Mouse (Mus musculus): ENCODE data around the gene 2610318N02Rik.

DNA sequence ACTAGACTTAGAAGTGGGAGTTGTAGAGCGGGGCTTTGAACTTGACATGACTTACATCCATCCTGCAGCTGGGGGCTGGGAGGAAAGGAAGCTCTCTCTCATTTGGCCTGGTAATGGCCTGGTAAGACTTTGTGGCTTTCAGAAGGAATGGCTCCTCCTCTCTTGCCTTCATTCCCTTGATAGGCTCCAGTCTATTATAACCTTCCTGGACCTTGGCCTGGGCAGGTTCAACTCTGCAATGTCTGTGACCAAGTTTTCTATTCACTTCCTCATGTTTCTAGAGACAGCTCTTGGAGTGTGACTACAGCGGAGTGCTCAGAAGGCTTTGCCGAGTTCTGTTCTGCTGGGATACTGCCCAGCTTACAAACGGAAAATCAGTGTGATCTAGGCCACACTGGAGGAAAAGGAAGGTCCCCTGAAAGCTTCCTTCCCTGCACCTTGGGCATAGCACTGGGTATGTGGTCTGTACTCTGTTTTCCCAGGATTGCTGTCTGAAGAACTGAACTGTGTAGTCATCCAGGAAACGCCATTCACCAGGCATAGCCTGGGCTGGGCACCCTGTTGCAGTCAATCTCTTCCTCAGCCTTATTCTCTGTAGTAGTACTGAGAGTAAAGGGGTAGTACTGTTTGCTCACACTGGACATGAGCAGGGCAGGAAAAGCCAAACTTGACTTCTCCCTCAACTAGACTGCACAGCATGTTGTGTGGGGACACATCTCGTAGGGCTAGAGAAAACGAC lies 25.7 kb upstream of the 2610318N02Rik start:
- TF ChIP-seq CTCF (IDR thresholded peaks at IDR 0.05; ENCODE audit: extremely low read depth, insufficient read depth, low read length), result no peak
- TF ChIP-seq POLR2A (IDR thresholded peaks at IDR 0.05; ENCODE audit: extremely low read depth, insufficient read depth, low read length), result no peak

Measured in cortical plate, adult 2 months (tissue).